Mouse (Mus musculus) liver, embryonic 14.5 days (tissue): ENCODE data around the gene Mrpl32.

Experiments
- CTCF ChIP-seq: IDR thresholded peaks from 2 replicates; pipeline ENCODE4 v1.5.1; 2016; ENCODE audit warnings: antibody characterized with exemption, low read depth, control low read depth
- EP300 ChIP-seq: IDR thresholded peaks from 2 replicates; pipeline ENCODE4 v1.6.1; 2016; ENCODE audit warnings: antibody characterized with exemption, low read depth

DNA sequence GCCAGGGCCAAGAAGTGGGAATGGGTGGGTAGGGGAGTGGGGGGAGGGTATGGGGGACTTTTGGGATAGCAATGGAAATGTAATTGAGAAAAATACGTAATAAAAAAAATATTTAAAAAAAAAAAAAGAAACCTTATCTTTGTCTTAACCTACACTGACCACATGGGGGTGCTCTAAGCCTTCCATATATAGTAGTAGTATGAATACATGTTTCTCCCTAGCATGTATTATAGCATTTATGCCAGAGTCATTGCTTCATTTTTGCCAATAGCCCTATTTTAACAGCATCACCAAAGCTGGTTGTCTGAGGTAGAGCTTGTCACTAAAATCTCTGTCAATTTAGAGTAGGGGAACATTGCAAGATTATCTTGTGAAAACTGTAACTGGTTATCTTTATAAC is 36.3 kb upstream of the Mrpl32 start:
- no peak for TF ChIP-seq EP300
- peak; percentile 28; the same call in 1 of the 2 replicates for TF ChIP-seq CTCF
